Mouse (Mus musculus) left cerebral cortex, adult 9 months (tissue): ENCODE results near the gene Kdm4a.

Source experiments
- DNase-seq, 2 experiments: peaks; one replicate each; pipeline ENCODE4 v3.0.0; 2022; ENCODE audit warnings: low spot score in 2 of 2

The Kdm4a gene

DNA sequence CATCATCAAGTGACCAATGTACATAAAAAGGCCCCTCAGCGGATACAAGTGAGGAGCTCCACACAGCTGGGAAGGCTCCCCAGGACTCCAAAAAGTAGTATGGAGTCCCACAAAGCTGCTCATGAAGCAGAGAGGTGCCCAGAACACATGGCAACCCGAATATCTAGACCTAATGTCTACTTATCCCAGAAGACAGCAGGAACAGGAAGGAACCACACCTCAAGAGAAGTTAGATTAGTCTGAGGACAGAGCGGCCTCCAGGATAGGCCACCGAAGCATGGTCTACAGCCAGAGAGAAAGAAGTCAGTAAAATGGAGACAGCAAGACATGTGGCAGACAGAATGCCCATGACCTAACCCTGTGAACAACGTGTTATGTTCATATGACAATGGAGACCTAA, 25.0 kb downstream of the Kdm4a start:
- no peak for DNase-seq

GRCm38 (mm10) chr4:118152020-118152785, 27.6 kb downstream of the Kdm4a start:
- no peak for DNase-seq

- no peak for DNase-seq
These were observed 29.0 kb downstream of the Kdm4a start for GRCm38 (mm10) chr4:118150804-118151203.

DNA sequence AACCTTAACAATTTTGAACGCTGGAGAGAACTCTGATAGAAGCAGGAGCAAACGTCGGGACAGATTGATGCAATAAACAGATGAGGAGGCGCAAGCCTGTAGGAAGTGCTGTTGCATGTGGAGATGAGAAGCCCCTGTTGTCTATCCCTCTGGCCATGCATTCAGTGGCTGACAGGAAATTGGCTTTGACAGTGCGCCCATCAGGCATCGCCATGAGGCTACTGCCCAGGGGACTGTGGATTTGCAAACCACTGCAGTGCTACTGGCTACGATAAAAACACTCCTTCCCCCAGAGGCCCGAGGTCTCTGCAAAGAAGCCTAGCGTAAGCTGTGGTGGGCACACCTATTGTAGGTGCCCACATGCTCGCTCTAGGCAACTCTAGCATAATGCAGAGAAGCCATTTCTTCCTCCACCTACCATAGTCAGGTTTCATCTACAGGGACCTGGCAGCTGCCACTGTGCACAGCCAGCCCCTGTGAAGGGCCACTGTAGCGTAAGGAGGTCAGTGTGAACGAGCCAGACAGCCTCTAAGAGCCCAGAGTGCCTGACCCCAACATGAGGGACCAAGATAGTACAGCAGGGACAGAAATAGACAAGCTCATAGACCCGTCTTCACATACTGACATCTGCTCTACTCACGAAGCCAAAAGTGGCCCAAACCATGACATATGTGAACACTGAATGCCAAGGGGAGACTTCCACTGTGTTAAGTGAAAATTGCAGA, 29.7 kb downstream of the Kdm4a start:
- no peak for DNase-seq

GRCm38 (mm10) chr4:118149055-118149576, 30.7 kb downstream of the Kdm4a start:
- no peak for DNase-seq

DNA sequence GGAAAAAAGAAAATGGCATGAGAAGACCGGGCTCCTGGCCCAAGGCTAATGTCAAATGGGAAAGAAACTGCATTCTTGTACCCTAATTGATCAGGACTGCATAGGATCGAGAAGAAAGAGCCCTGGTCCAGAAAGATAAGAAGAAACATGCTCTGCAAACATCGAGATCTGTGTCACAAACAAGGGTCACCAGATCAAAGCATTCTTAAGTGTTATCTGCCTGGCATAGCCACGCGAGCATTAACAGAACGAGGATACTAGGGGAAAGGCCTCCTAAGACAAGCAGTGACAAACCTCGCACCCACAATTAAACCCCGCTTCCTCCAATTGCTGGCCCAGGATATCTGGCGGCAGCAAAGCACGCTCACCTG, 31.5 kb downstream of the Kdm4a start:
- no peak for DNase-seq

GRCm38 (mm10) chr4:118147547-118148316, 32.1 kb downstream of the Kdm4a start:
- peak; percentile 64 for DNase-seq

- DNase-seq = no peak
These were observed 32.8 kb downstream of the Kdm4a start for GRCm38 (mm10) chr4:118147090-118147489.

- DNase-seq = no peak
These were observed 35.5 kb downstream of the Kdm4a start for GRCm38 (mm10) chr4:118144324-118144723.

DNA sequence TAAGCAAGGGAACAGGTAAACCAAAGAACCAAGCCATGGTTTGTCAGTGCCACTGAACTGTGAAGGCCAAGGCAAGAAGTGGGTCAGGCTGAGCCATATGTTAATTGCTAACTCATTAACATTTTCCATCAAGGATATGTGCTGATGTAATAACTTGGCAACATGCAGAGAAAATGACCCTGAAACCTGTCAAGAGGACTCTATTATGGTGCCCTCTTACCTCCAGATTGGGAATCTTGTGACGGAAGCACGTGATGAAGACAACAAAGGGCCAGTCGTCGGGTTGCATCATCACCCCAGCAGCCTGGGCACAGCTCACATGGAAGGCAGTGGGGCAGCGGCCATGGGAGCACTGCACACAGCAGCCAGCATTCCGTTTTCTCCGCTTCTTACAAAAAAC, 36.2 kb downstream of the Kdm4a start:
- DNase-seq = no peak

DNA sequence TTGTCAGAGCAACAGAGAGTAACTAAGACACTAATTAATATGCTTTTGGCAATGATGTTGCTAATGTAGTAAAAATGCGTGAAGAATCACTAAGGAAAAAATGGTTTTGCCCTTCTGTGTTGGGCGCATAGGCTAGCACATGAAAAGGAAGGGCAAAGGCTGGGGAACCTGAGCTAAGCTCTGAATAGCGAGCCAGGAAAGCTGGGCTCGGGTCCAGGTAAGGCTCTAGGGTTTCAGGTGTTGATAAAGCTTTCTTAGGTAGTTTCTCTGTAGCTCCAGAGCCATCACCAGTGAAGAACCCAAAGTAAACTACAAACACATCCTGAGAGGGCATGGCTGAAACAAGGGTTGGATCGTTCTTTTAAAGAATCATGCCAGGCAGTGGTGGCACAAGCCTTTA, 38.3 kb downstream of the Kdm4a start:
- no peak for DNase-seq

DNA sequence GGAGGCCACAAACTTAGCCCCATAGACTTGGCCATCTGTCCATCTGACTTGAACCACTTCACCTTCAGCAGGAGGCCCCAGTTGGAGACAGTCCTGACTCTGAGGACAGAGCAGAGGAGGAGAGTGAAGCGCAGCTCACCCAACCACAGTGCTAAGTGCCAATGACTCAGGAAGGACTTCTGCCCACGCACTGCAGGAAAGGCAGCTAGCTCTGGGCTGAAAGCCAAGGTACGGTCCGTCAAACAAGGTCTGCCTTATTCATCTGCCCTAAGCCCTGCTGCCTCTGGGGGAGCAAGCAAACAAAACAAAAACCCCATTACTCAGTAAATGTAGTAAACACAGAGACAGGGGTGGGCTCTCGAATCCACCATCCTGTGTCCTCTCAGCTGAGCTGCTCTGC, 41.0 kb downstream of the Kdm4a start:
- DNase-seq = peak; percentile 65 to 80

GRCm38 (mm10) chr4:118137857-118138256, 42.0 kb downstream of the Kdm4a start:
- DNase-seq = no peak

DNA sequence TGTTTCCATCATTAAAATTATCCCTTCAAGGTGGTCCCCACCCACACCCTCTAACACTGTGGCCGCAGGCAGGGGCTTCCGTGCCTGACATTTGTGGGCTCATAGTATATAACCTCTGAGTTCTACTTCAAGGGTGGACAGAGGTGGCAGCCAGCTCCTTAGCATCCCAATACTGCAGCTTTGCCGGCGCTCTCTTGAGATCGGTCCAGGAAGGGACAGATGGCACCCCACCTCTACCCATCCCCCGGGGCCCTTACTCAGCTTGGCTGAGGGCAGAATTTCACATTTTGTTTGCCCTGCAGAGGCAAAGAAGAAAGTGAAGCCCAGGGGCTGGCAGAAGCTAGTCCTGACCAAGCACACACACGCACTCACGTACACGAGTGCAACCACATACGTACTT, 42.5 kb downstream of the Kdm4a start:
- no peak for DNase-seq

- DNase-seq = no peak
These were observed 44.4 kb downstream of the Kdm4a start for GRCm38 (mm10) chr4:118135414-118135813.

DNA sequence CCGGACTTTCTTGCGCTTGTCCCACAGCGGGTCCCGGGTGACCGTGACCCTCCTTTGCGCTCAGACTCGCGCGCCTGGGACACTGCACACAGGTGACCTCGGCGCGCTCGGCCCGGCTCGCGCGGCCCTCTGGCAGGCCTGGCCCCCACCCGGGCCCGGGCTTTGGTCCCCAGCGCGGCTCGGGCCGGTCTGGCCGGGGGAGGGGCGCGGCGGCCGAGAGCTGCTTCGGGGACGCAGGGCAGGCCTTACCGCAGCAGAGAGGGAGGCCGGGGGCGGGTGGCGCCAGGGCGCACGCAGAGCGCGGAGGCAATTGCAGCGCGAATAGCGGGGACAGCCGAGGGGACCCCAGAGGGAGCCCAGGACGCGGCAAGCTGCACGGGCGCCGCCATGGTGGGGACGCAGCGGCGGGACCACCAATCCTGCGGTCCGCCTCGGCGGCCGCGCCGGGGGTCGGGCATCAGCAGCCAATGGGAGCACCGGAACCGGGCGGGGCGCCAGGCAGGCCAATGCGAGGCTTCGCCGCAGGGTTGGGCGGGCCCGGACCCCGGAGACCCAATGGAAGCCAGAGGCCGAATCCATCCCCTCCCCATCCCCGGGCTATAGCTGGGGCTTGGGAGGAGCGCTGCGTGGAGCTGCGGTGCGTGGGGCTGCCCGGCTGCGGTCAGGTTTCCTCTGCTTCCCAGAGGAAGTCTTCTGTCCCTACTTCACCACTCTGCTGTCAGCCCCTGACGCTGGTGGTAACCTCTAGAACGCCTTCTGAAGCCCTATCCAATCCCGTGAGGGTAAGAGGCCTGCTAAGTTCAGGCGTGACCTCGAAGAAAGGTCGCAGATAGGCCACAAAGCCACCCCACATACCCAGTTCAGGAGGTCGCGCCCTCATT, 45.1 kb downstream of the Kdm4a start, which contains the start of gene St3gal3:
TSS of gene St3gal3 (minus strand) at position 430 of the 881 bp plus-strand sequence.
- peak; percentile 92 to 98 for DNase-seq

GRCm38 (mm10) chr4:118131329-118131728, 48.5 kb downstream of the Kdm4a start:
- DNase-seq = no peak

DNA sequence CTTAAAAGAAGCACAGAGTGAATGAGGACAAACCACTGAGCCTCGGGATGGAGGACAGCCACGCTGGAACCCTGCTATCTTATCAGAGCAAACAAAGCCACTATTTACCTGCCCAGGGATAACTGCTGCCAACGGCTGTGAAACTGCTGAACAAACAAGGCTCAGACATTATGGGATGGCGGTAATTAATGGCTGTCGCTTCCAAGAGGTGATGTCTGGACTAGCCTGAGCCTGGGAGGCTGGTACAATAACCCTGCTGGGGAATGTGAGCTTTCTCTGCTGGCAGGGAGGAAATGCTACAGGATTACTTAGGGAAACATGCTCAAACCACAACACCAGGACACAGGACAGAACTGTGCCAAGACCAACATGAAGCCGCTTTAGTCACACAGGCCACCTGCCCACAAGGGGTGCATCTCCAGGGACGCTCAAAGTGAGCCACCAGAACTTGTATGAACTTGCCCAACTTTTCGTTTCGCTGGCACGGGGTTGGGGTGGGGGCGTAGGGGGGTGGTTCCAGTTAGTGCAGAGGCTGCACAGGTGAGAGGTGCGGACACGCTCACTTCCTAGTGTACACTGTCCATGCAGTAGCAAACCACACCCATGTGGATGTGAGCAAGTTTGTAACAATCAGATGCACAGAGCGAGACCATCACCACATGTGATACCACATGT, 56.7 kb downstream of the Kdm4a start:
- no peak for DNase-seq

- no peak for DNase-seq
These were observed 57.8 kb downstream of the Kdm4a start for GRCm38 (mm10) chr4:118122078-118122477.

DNA sequence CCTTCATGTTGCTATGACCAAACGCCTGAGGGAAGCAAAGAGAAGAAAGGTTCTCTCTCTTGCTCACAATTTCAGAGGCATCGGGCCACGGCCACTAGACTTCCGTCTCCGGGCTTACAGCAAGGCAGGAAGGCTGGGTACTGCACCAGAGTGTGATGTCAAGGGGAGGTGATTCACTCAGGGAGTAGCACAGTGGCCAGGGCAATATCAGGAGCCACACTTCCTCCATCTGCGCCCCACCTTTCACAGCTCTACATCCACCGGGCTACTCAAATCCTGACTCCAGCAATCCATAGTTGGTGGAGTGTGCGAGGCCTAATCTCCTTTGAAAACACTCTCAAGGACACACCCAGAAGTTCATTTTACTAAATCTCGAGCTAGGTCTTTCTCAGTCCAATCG, 62.3 kb downstream of the Kdm4a start:
- DNase-seq = no peak

DNA sequence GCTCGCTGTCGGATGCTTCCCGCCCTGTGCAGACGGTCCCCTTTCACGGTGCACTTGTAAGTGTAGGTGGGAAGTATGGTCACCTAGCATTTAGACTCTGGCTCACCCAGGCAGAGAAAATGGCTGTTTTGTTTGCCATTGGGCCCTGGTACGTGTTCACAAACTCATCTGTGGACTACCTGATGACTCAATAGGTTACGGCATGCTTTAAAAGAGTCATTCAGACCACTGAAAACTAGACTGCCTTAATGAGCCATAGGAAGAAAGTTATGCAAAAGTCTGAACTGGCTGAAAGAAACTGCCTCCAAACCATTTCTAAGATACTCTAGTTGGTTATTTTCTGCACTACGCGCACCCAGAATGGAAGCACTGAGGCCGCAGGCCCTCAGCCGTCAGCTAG, 63.7 kb downstream of the Kdm4a start:
- no peak for DNase-seq
